In genomic region chr4:117885994-117886393, GRCm38 (mm10) we compare ENCODE assay signal across 1 mouse cellular context.
TF ChIP-seq lines count a peak whose summit lies in the region.

No protein-coding gene starts in this region.

TF ChIP-seq in MEL, 35 proteins besides CTCF, POLR2A, EP300 and RAD21 (continued from another document):
- no peak for TF ChIP-seq MAZ (IDR thresholded peaks at IDR 0.05; ENCODE audit: low read depth, low read length)
- TF ChIP-seq ELF1 (IDR thresholded peaks at IDR 0.05; ENCODE audit: low read depth, low read length) = no peak
- TF ChIP-seq BHLHE40 (IDR thresholded peaks at IDR 0.05; ENCODE audit: borderline replicate concordance, low read depth, low read length) = no peak
- no peak for TF ChIP-seq GATA1 (IDR thresholded peaks at IDR 0.05; ENCODE audit: low read depth, low read length)
- TF ChIP-seq NRF1 (IDR thresholded peaks at IDR 0.05; ENCODE audit: insufficient read depth, low read depth, low read length, poor library complexity, severe bottlenecking) = no peak
- no peak for TF ChIP-seq GABPA (IDR thresholded peaks at IDR 0.05; ENCODE audit: low read depth, low read length)
